Mouse (Mus musculus): ENCODE measurements around the gene Fars2. TPM values are rescaled to one million over a fixed set of nuclear protein-coding genes. Genes with fewer than 3 reads are reported as not detected.
A peak's percentile ranks its signal among the peaks of the same experiment; 100 is the strongest.

Fars2 gene
- total RNA-seq, 2 experiments from 2014 or later = 87.9 to 92.2 TPM

DNA sequence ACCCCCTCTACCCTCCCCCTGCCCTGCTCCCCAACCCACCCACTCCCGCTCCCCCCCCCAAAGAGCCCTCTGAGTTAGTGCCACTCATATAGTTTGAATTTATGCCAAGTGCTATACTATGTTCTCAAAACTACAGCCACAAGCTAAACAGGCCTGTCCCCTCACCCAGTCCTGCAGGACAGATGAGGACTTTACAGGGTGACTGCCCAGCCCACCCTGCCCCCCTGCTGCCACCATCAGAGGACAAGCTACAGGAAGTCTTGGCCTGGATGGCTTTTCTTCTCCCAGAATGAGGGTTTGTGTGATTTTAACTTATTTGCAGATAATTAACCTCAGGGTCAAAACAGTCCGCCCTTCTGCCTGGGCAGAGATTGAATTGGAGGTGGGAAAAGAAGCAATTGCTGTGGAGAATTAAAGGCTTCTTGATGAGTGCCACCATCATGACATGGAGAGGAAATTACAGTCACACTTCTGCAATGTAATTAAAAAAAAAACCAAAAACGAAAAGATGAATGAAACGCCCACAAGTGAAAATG lies 383.2 kb downstream of the Fars2 start:
- no peak for DNase-seq (ENCODE audit: low spot score in 2 of 2)

DNA sequence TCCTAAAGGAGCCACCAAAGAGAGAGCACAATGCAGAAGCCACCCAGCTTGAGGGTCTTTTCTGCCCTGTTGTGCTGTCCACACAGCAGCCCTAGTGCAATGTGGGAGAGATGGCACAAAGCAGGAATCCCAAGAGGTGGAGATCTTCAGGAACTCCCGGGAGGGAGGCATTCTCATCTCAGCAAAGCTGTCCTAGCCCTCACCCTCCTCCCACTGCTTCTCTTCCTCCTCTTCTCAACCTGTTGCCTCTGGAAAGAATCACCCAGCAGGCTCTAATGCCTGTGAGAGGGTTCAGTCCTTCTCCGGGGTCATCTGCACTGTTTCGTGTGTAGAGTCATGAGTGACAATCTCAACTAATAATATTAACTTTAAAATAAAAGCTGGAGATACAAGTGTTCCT lies 386.3 kb downstream of the Fars2 start:
- no peak for DNase-seq (ENCODE audit: low spot score in 2 of 2)

DNA sequence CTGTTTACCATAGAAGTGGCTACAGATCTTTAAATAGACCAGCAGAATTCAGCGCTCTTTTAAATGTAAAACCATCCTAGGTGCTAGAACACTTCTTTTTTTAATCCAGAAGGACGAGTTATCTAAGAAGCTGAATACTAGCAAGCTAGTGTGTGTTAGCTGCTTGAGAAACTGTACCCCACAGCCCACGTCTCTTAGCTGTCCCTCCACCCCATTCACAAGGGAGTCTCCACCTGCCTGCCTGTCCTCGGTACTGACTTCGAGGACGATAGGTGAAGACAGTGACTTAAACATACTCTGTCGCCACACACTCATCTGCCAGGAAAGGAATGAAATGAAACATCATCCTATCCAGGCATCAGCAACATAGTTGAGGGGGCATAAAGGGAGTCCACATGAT lies 386.8 kb downstream of the Fars2 start:
- DNase-seq (ENCODE audit: low spot score in 2 of 2) = no peak

GRCm38 (mm10) chr13:36505730-36506129 lies 388.5 kb downstream of the Fars2 start:
- no peak for DNase-seq (ENCODE audit: low spot score in 2 of 2)

- no peak for DNase-seq (ENCODE audit: low spot score in 2 of 2)
Observed at GRCm38 (mm10) chr13:36506315-36506714, 389.1 kb downstream of the Fars2 start.

GRCm38 (mm10) chr13:36510161-36510560 lies 392.9 kb downstream of the Fars2 start:
- peak in 1 of 2 experiments; percentile 31 for DNase-seq (ENCODE audit: low spot score in 2 of 2)

GRCm38 (mm10) chr13:36513126-36513525 lies 395.9 kb downstream of the Fars2 start:
- DNase-seq (ENCODE audit: low spot score in 2 of 2) = no peak

DNA sequence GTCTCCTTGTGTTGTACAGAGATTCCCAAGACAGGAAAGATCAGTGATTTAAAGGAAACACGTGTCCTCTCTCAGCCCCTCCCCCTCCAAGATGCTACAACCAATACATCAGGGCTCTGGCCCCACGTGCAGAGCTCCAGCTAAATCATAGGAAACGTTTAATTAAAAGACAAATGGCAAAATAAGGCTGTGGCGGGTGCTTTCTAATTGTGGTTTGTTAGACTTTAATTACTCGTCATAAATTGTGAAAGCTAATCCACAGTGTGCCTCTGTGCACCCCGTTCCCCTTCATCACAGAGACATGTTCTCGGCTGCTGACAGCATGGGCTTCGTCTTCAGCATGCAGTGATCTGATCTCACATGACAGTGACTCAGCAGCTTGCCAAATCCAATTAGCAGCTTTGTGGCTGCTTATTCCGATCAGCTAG lies 400.9 kb downstream of the Fars2 start:
- no peak for DNase-seq (ENCODE audit: low spot score in 2 of 2)

- DNase-seq (ENCODE audit: low spot score in 2 of 2) = no peak
Observed at GRCm38 (mm10) chr13:36527761-36528160, 410.5 kb downstream of the Fars2 start.

GRCm38 (mm10) chr13:36528223-36528895 lies 411.1 kb downstream of the Fars2 start:
- no peak for DNase-seq (ENCODE audit: low spot score in 2 of 2)

GRCm38 (mm10) chr13:36529467-36530039 lies 412.3 kb downstream of the Fars2 start:
- no peak for DNase-seq (ENCODE audit: low spot score in 2 of 2)

DNA sequence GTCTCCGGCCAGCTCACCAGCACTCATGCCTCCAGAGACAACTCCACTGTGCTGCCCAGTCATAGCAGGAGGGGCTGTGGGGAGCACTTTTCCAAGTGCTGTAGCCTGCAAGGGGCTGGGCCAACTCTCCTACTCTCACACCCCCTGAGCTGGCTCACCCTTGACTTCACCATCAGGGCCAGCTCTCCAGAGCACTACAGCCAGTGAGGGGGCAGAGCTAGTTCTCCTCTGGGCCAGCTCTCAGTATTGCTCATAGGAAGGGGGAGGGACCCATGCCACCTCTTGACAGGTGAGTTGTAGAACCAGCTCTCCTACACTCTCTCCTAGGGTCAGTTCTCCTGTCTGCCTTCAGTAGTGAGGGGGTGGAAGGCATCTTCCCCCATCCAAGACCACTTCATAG lies 413.6 kb downstream of the Fars2 start:
- no peak for DNase-seq (ENCODE audit: low spot score in 2 of 2)

DNA sequence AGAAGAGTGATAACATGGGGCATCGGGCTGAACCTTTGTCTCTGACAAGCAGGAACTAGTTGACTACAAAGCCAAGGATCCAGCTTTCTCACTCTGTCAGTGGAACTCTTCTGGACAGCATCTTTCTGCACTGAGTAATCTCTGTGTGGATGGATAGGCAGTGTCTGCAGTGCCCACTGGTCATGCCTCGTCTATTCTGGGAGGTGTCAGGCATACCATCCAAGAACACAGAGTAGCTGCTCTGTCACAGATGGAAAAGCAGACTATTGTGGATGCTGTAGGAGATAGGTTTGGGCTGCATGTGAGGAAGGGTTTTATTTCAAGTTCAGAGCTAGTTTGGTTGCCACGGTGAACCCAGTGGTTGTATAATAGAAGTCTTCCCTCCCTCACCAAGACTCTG lies 414.7 kb downstream of the Fars2 start:
- DNase-seq (ENCODE audit: low spot score in 2 of 2) = no peak

GRCm38 (mm10) chr13:36533071-36533470 lies 415.9 kb downstream of the Fars2 start:
- DNase-seq (ENCODE audit: low spot score in 2 of 2) = no peak

- no peak for DNase-seq (ENCODE audit: low spot score in 2 of 2)
Observed at GRCm38 (mm10) chr13:36533518-36533917, 416.3 kb downstream of the Fars2 start.

DNA sequence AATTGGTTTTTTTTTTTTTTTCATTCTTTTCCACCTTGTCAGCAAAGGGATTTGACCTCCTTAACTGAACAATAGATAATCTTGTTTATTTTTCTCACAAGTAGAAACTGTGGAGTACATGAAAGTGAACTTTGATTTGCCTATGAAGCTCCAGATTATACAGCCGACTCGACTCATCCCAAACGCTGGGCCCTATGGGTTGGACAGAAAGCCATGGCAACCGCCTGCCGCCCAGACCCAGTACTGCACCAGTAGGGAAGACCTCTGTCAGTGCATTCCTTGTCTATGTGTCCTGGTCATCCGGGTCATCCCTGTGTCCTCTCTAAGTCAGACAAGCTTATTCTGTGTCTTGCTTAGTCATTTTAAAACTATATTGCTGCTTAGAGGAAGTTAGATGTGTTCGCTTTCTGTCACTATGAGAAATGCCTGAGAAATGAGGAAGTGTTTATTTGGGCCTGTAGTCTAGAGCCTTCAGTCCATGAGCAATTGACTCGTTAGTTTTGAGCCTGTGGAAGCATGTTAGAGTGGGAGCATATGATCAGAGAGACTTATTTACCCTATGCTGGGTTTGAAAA lies 416.8 kb downstream of the Fars2 start:
- no peak for DNase-seq (ENCODE audit: low spot score in 2 of 2)

- no peak for DNase-seq (ENCODE audit: low spot score in 2 of 2)
Observed at GRCm38 (mm10) chr13:36537580-36537979, 420.4 kb downstream of the Fars2 start.

- no peak for DNase-seq (ENCODE audit: low spot score in 2 of 2)
Observed at GRCm38 (mm10) chr13:36538385-36538784, 421.2 kb downstream of the Fars2 start.

- DNase-seq (ENCODE audit: low spot score in 2 of 2) = no peak
Observed at GRCm38 (mm10) chr13:36540231-36540630, 423.0 kb downstream of the Fars2 start.

DNA sequence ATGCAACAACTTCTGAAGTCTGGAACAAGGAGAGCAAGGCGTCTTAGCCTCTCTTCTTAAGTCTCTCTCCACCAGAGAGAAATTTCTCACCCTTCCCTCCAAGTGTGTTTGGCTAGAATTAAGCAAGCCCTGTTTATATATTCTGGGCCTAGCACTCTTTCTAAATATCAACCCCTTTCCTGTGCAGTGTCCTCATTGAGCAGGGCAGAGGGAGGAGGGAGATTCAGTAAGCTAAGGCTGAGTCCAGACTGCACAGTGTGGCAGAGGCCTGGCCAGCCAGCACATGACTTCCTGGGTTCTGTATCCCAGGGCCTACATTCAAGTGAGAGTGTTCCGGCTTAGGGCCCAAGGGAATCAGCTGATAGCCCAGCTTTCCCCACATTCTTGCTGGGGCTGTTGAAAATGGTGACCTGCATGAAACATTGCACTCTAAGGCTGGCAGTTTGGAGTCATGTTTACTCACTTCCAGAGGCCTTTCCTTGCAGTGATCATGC lies 424.1 kb downstream of the Fars2 start:
- DNase-seq (ENCODE audit: low spot score in 2 of 2) = no peak

DNA sequence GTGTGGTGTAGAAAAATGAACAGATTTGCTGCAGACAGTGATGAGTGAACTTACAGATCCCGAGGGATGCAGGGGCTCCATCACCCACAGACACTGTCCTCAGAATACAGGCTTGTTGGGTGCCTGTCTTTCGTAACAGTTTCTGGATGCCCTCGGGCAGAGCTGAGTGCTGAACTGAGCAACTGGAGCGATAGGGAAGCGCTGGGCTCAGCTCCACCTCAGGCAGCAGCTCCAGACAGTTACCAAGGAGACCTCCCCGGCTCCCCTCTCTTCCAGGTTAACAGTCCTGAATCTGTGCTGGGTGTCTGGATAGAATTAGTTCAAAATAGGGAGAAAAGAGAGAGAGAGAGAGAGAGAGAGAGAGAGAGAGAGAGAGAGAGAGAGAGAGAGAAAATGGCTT lies 433.5 kb downstream of the Fars2 start:
- no peak for DNase-seq (ENCODE audit: low spot score in 2 of 2)

DNA sequence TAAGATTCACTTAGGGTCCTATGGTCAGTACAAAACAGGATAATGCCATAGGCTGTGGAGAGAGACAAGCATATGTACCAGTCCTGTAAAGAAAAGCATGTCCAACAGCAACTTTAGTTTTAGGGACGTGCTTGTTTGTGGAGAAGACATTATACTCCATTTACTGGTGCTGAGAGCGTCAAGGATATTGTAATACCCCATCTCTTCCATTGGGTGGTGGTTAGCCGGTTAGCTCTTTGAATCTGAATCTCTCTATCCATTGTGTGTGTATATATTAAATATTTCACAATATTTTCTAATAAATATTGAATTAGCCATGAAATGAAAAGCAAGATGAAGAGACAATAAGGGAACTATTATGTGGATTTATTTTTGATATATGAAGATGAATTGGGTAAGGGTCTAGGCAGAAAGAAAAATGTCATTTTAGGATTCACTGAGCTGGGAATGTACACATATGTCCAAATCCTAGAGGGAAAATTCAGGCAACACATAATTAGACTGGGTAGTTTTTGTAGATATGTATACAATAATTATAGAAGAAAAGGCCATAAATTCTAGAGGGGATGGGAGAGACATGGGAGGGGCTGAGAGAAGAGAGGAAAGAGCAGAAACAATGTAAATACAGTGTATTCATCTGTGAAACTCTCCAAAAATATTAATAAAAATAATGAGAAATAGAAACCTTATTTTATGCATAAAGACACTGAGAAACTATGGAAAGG lies 435.5 kb downstream of the Fars2 start:
- DNase-seq (ENCODE audit: low spot score in 2 of 2) = no peak
